Mouse (Mus musculus) gastrocnemius, postnatal 4 days (tissue): ENCODE measurements around the gene Atg16l2. TPM values are rescaled to one million over a fixed set of nuclear protein-coding genes. Genes with fewer than 3 reads are reported as not detected.

Source experiments
- DNase-seq, 2 experiments: peaks; one replicate each; pipeline ENCODE4 v3.0.0; 2021 to 2022; ENCODE audit warnings: low spot score in 2 of 2, mixed read lengths in 2 of 2
- total RNA-seq, 2 experiments: library from RNA; stranded (reverse); gene quantifications; 2 replicates each; pipeline ENCODE4 v1.2.3; 2021

Atg16l2 gene
- total RNA-seq, 2 experiments from 2014 or later, result 6.3 to 11.4 TPM

- DNase-seq, result no peak
Observed at GRCm38 (mm10) chr7:101232716-101233115, 69.3 kb downstream of the Atg16l2 start.

- DNase-seq, result no peak
Observed at GRCm38 (mm10) chr7:101231458-101231857, 70.6 kb downstream of the Atg16l2 start.

GRCm38 (mm10) chr7:101229336-101229735 is 72.7 kb downstream of the Atg16l2 start:
- DNase-seq, result no peak

- no peak for DNase-seq
Observed at GRCm38 (mm10) chr7:101223501-101223900, 78.5 kb downstream of the Atg16l2 start.

GRCm38 (mm10) chr7:101216724-101217123 is 85.3 kb downstream of the Atg16l2 start:
- no peak for DNase-seq

GRCm38 (mm10) chr7:101213515-101214263 is 88.4 kb downstream of the Atg16l2 start:
- no peak for DNase-seq

Other genes with a start within 250 kb of the Atg16l2 start
- 10 to 100 TPM; 22.6 to 25.7 TPM for gene Fchsd2, start 209.4 kb downstream of the Atg16l2 start, total RNA-seq
- gene Stard10, start 14.8 kb upstream of the Atg16l2 start, total RNA-seq, result 1 to 10 TPM; 5.9 to 9.0 TPM
- 10 to 100 TPM; 49.2 to 57.4 TPM for gene Arap1, start 45.8 kb upstream of the Atg16l2 start, total RNA-seq
- gene Gm45837, start 108.6 kb upstream of the Atg16l2 start, total RNA-seq, result not detected
- 10 to 100 TPM; 60.7 to 61.2 TPM for gene Pde2a, start 119.4 kb upstream of the Atg16l2 start, total RNA-seq